Mouse (Mus musculus): ENCODE data around the gene Ttc7b. TPM values are rescaled to one million over a fixed set of nuclear protein-coding genes. Genes with fewer than 3 reads are reported as not detected.

Ttc7b gene
- polyA plus RNA-seq, 1 experiment from 2014 or later = 4.0 TPM

GRCm38 (mm10) chr12:100330234-100330633, 190.4 kb downstream of the Ttc7b start:
- Histone ChIP-seq H3K4me2 (replicated peaks; ENCODE audit: low read depth) (no peak overlapping the region), H3K4me3 (ENCODE audit: low read depth, low read length) (no peak overlapping the region), H3K9me3 (ENCODE audit: control insufficient read depth) (no peaks in the 10 kb centered on the region), H3K9ac (ENCODE audit: low read depth, low read length) (no peak overlapping the region), H3K27me3 (replicated peaks; ENCODE audit: control insufficient read depth, insufficient read depth, low read length) (no peaks in the 10 kb centered on the region), H3K4me1 (replicated peaks; ENCODE audit: control insufficient read depth, insufficient read depth, low read length) (no peaks in the 10 kb centered on the region), H3K36me3 (ENCODE audit: control insufficient read depth, insufficient read depth) (peaks cover 13% of the 10 kb centered on the region; the same call in 1 of the 2 replicates), H3K27ac (ENCODE audit: low read depth, low read length) (no peak overlapping the region)
- TF ChIP-seq CTCF (IDR thresholded peaks at IDR 0.05; ENCODE audit: low read depth) = no peak
- 87% methylated on average over 8 of the region's 8 CpGs for WGBS
- ATAC-seq = no peak

GRCm38 (mm10) chr12:100328998-100329397, 191.6 kb downstream of the Ttc7b start:
- Histone ChIP-seq H3K4me3 (ENCODE audit: low read depth, low read length) (no peak overlapping the region), H3K9ac (ENCODE audit: low read depth, low read length) (no peak overlapping the region), H3K9me3 (ENCODE audit: control insufficient read depth) (no peaks in the 10 kb centered on the region), H3K4me2 (replicated peaks; ENCODE audit: low read depth) (no peak overlapping the region), H3K36me3 (ENCODE audit: control insufficient read depth, insufficient read depth) (peaks cover 17% of the 10 kb centered on the region), H3K27ac (ENCODE audit: low read depth, low read length) (no peak overlapping the region), H3K4me1 (replicated peaks; ENCODE audit: control insufficient read depth, insufficient read depth, low read length) (no peaks in the 10 kb centered on the region), H3K27me3 (replicated peaks; ENCODE audit: control insufficient read depth, insufficient read depth, low read length) (no peaks in the 10 kb centered on the region)
- ATAC-seq = no peak
- 89% methylated on average over 4 of the region's 4 CpGs for WGBS
- no peak for TF ChIP-seq CTCF (IDR thresholded peaks at IDR 0.05; ENCODE audit: low read depth)

GRCm38 (mm10) chr12:100328557-100328956, 192.1 kb downstream of the Ttc7b start:
- Histone ChIP-seq H3K9me3 (ENCODE audit: control insufficient read depth) (no peaks in the 10 kb centered on the region), H3K9ac (ENCODE audit: low read depth, low read length) (no peak overlapping the region), H3K4me2 (replicated peaks; ENCODE audit: low read depth) (no peak overlapping the region), H3K36me3 (ENCODE audit: control insufficient read depth, insufficient read depth) (peaks cover 17% of the 10 kb centered on the region), H3K27me3 (replicated peaks; ENCODE audit: control insufficient read depth, insufficient read depth, low read length) (no peaks in the 10 kb centered on the region), H3K27ac (ENCODE audit: low read depth, low read length) (no peak overlapping the region), H3K4me3 (ENCODE audit: low read depth, low read length) (no peak overlapping the region), H3K4me1 (replicated peaks; ENCODE audit: control insufficient read depth, insufficient read depth, low read length) (no peaks in the 10 kb centered on the region)
- WGBS = 77% methylated on average over 9 of the region's 9 CpGs
- no peak for ATAC-seq
- TF ChIP-seq CTCF (IDR thresholded peaks at IDR 0.05; ENCODE audit: low read depth) = 0 out of 2 replicates have a peak, but pooled peaks have one; percentile 4

GRCm38 (mm10) chr12:100326732-100327131, 193.9 kb downstream of the Ttc7b start:
- no peaks in the 10 kb centered on the region for H3K9me3 ChIP-seq (ENCODE audit: control insufficient read depth)
- peak; percentile 66; the same call in 1 of the 2 replicates for ATAC-seq
- H3K36me3 ChIP-seq (ENCODE audit: control insufficient read depth, insufficient read depth) = peaks cover 16% of the 10 kb centered on the region
- 100% methylated on average over 1 of the region's 2 CpGs for WGBS
- no peak for TF ChIP-seq CTCF (IDR thresholded peaks at IDR 0.05; ENCODE audit: low read depth)
- H3K4me3 ChIP-seq (ENCODE audit: low read depth, low read length) = no peak overlapping the region
- no peak overlapping the region for H3K27ac ChIP-seq (ENCODE audit: low read depth, low read length)
- H3K27me3 ChIP-seq (replicated peaks; ENCODE audit: control insufficient read depth, insufficient read depth, low read length) = no peaks in the 10 kb centered on the region
- no peak overlapping the region for H3K9ac ChIP-seq (ENCODE audit: low read depth, low read length)
- no peak overlapping the region for H3K4me2 ChIP-seq (replicated peaks; ENCODE audit: low read depth)
- no peaks in the 10 kb centered on the region for H3K4me1 ChIP-seq (replicated peaks; ENCODE audit: control insufficient read depth, insufficient read depth, low read length)

- no peaks in the 10 kb centered on the region for H3K4me1 ChIP-seq (replicated peaks; ENCODE audit: control insufficient read depth, insufficient read depth, low read length)
- H3K4me2 ChIP-seq (replicated peaks; ENCODE audit: low read depth) = no peak overlapping the region
- no peaks in the 10 kb centered on the region for H3K9me3 ChIP-seq (ENCODE audit: control insufficient read depth)
- peaks cover 16% of the 10 kb centered on the region for H3K36me3 ChIP-seq (ENCODE audit: control insufficient read depth, insufficient read depth)
- 91% methylated on average over 4 of the region's 4 CpGs for WGBS
- H3K4me3 ChIP-seq (ENCODE audit: low read depth, low read length) = no peak overlapping the region
- no peak for ATAC-seq
- no peak for TF ChIP-seq CTCF (IDR thresholded peaks at IDR 0.05; ENCODE audit: low read depth)
- no peaks in the 10 kb centered on the region for H3K27me3 ChIP-seq (replicated peaks; ENCODE audit: control insufficient read depth, insufficient read depth, low read length)
- H3K9ac ChIP-seq (ENCODE audit: low read depth, low read length) = no peak overlapping the region
- no peak overlapping the region for H3K27ac ChIP-seq (ENCODE audit: low read depth, low read length)
Observed at GRCm38 (mm10) chr12:100325618-100326017, 195.0 kb downstream of the Ttc7b start.

- Histone ChIP-seq H3K27me3 (replicated peaks; ENCODE audit: control insufficient read depth, insufficient read depth, low read length) (no peaks in the 10 kb centered on the region), H3K4me3 (ENCODE audit: low read depth, low read length) (no peak overlapping the region), H3K27ac (ENCODE audit: low read depth, low read length) (no peak overlapping the region), H3K9ac (ENCODE audit: low read depth, low read length) (no peak overlapping the region), H3K9me3 (ENCODE audit: control insufficient read depth) (no peaks in the 10 kb centered on the region), H3K4me1 (replicated peaks; ENCODE audit: control insufficient read depth, insufficient read depth, low read length) (no peaks in the 10 kb centered on the region), H3K36me3 (ENCODE audit: control insufficient read depth, insufficient read depth) (peaks cover 16% of the 10 kb centered on the region), H3K4me2 (replicated peaks; ENCODE audit: low read depth) (no peak overlapping the region)
- WGBS = 90% methylated on average over 8 of the region's 8 CpGs
- no peak for TF ChIP-seq CTCF (IDR thresholded peaks at IDR 0.05; ENCODE audit: low read depth)
- ATAC-seq = no peak
Observed at GRCm38 (mm10) chr12:100325212-100325611, 195.4 kb downstream of the Ttc7b start.

- Histone ChIP-seq H3K4me2 (replicated peaks; ENCODE audit: low read depth) (no peak overlapping the region), H3K9ac (ENCODE audit: low read depth, low read length) (no peak overlapping the region), H3K27ac (ENCODE audit: low read depth, low read length) (no peak overlapping the region), H3K4me1 (replicated peaks; ENCODE audit: control insufficient read depth, insufficient read depth, low read length) (no peaks in the 10 kb centered on the region), H3K4me3 (ENCODE audit: low read depth, low read length) (no peak overlapping the region), H3K36me3 (ENCODE audit: control insufficient read depth, insufficient read depth) (peaks cover 18% of the 10 kb centered on the region), H3K27me3 (replicated peaks; ENCODE audit: control insufficient read depth, insufficient read depth, low read length) (no peaks in the 10 kb centered on the region), H3K9me3 (ENCODE audit: control insufficient read depth) (no peaks in the 10 kb centered on the region)
- ATAC-seq = no peak
- 72% methylated on average over 2 of the region's 2 CpGs for WGBS
- no peak for TF ChIP-seq CTCF (IDR thresholded peaks at IDR 0.05; ENCODE audit: low read depth)
Observed at GRCm38 (mm10) chr12:100323641-100324040, 197.0 kb downstream of the Ttc7b start.
